Mouse (Mus musculus) liver, embryonic 14.5 days (tissue): ENCODE measurements at regions not wholly inside any gene's neighbourhood (a gene's known extent, or its start where the extent isn't known, plus 50 kb on each side); places are given as distances from the start of the nearest gene placed in this dataset.

Experiments used
- CTCF ChIP-seq: IDR thresholded peaks from 2 replicates; pipeline ENCODE4 v1.5.1; 2016; ENCODE audit warnings: antibody characterized with exemption, low read depth, control low read depth
- EP300 ChIP-seq: IDR thresholded peaks from 2 replicates; pipeline ENCODE4 v1.6.1; 2016; ENCODE audit warnings: antibody characterized with exemption, low read depth

DNA sequence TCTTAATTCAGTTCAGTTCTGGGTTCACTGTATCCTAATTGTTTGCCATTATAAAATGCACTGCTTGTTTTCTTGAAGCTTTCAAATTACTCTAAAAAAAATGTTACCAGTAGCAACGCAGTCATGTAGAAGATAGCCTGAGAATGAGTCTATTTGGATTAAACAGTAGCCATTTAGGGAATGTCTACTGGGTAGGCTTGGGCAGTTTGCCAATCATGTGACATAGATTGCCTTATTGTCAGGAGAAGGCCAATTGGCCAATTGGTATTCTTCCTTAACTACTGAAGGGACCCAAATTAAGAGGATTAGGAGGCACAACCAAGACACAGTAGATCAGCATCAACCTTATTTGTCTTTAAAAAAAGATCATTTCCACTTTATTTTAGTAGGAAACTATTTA is 379.7 kb downstream of the Samd5 start:
- TF ChIP-seq CTCF (no peak), EP300 (no peak)
